Mouse (Mus musculus) splenic B cell, adult 2 months (primary cell): ENCODE measurements around the gene Tmem94.

Source experiments
- DNase-seq: peaks from one replicate; pipeline ENCODE4 v3.0.0-alpha.2; 2011; ENCODE audit warnings: low read depth, low spot score
- H3K27me3 ChIP-seq: 2 replicates; pipeline ENCODE4 v1.6.1; 2012; ENCODE audit warnings: mild to moderate bottlenecking, low read length, moderate library complexity, mixed read lengths; ENCODE audit not compliant: control insufficient read depth, poor library complexity, insufficient read depth, severe bottlenecking
- H3K36me3 ChIP-seq: 2 replicates; pipeline ENCODE4 v1.6.1; 2012; ENCODE audit warnings: mild to moderate bottlenecking, low read length, moderate library complexity, mixed read lengths; ENCODE audit not compliant: control insufficient read depth, poor library complexity, insufficient read depth, severe bottlenecking

Gene Tmem94

GRCm38 (mm10) chr11:115779038-115779571 lies 13.9 kb downstream of the Tmem94 start:
- Histone ChIP-seq H3K27me3 (no peaks in the 10 kb centered on the region), H3K36me3 (peaks cover 6% of the 10 kb centered on the region; the same call in 1 of the 2 replicates)
- DNase-seq: no peak

- DNase-seq: no peak
- Histone ChIP-seq H3K36me3 (peaks cover 6% of the 10 kb centered on the region; the same call in 1 of the 2 replicates), H3K27me3 (no peaks in the 10 kb centered on the region)
Observed at GRCm38 (mm10) chr11:115780141-115781070, 15.2 kb downstream of the Tmem94 start.

- Histone ChIP-seq H3K36me3 (no peaks in the 10 kb centered on the region), H3K27me3 (no peaks in the 10 kb centered on the region)
- no peak for DNase-seq
Observed at GRCm38 (mm10) chr11:115786473-115786872, 21.2 kb downstream of the Tmem94 start.

GRCm38 (mm10) chr11:115789787-115790186 lies 24.6 kb downstream of the Tmem94 start:
- DNase-seq: no peak
- H3K36me3 ChIP-seq: peaks cover 4% of the 10 kb centered on the region
- H3K27me3 ChIP-seq: no peaks in the 10 kb centered on the region

- Histone ChIP-seq H3K27me3 (no peaks in the 10 kb centered on the region), H3K36me3 (peaks cover 7% of the 10 kb centered on the region)
- no peak for DNase-seq
Observed at GRCm38 (mm10) chr11:115791919-115792318, 26.7 kb downstream of the Tmem94 start.

GRCm38 (mm10) chr11:115792353-115792752 lies 27.1 kb downstream of the Tmem94 start:
- H3K27me3 ChIP-seq: no peaks in the 10 kb centered on the region
- H3K36me3 ChIP-seq: peaks cover 8% of the 10 kb centered on the region
- no peak for DNase-seq

GRCm38 (mm10) chr11:115796898-115797297 lies 31.7 kb downstream of the Tmem94 start:
- DNase-seq: no peak
- peaks cover 20% of the 10 kb centered on the region for H3K36me3 ChIP-seq
- H3K27me3 ChIP-seq: no peaks in the 10 kb centered on the region

GRCm38 (mm10) chr11:115797665-115798064 lies 32.4 kb downstream of the Tmem94 start:
- H3K36me3 ChIP-seq: peaks cover 18% of the 10 kb centered on the region
- no peak for DNase-seq
- H3K27me3 ChIP-seq: no peaks in the 10 kb centered on the region

GRCm38 (mm10) chr11:115800981-115801380 lies 35.7 kb downstream of the Tmem94 start:
- H3K27me3 ChIP-seq: no peaks in the 10 kb centered on the region
- peaks cover 16% of the 10 kb centered on the region for H3K36me3 ChIP-seq
- no peak for DNase-seq

GRCm38 (mm10) chr11:115803072-115803709 lies 38.0 kb downstream of the Tmem94 start:
- no peaks in the 10 kb centered on the region for H3K27me3 ChIP-seq
- H3K36me3 ChIP-seq: peaks cover 5% of the 10 kb centered on the region; the same call in 1 of the 2 replicates
- no peak for DNase-seq

- DNase-seq: no peak
- Histone ChIP-seq H3K27me3 (no peaks in the 10 kb centered on the region), H3K36me3 (no peaks in the 10 kb centered on the region)
Observed at GRCm38 (mm10) chr11:115805005-115805404, 39.8 kb downstream of the Tmem94 start.

GRCm38 (mm10) chr11:115806154-115806553 lies 40.9 kb downstream of the Tmem94 start:
- DNase-seq: no peak
- H3K27me3 ChIP-seq: no peaks in the 10 kb centered on the region
- H3K36me3 ChIP-seq: no peaks in the 10 kb centered on the region

- Histone ChIP-seq H3K36me3 (no peaks in the 10 kb centered on the region), H3K27me3 (no peaks in the 10 kb centered on the region)
- no peak for DNase-seq
Observed at GRCm38 (mm10) chr11:115807306-115807705, 42.1 kb downstream of the Tmem94 start.

- no peaks in the 10 kb centered on the region for H3K27me3 ChIP-seq
- H3K36me3 ChIP-seq: no peaks in the 10 kb centered on the region
- no peak for DNase-seq
Observed at GRCm38 (mm10) chr11:115807971-115808370, 42.7 kb downstream of the Tmem94 start.
